Mouse (Mus musculus) CD4-positive, CD25-positive, alpha-beta regulatory T cell, adult 4 months (primary cell): ENCODE results near the gene Atp13a3. TPM values are rescaled to one million over a fixed set of nuclear protein-coding genes. Genes with fewer than 3 reads are reported as not detected.
A peak's percentile ranks its signal among the peaks of the same experiment; 100 is the strongest.
"Not testable (repeated sequence)": the region's sequence is repeated elsewhere in the genome, so short reads cannot be mapped to it uniquely, and the experiment has no call there.

ENCODE experiments used
- ATAC-seq: one replicate; pipeline ENCODE4 v1.8.0; 2017
- polyA plus RNA-seq, 2 experiments: library from polyadenylated mRNA; unstranded; fragments of 100-300 nt; shearing (Covaris generic); gene quantifications; one replicate each; pipeline ENCODE4 v1.2.1; 2017

Gene Atp13a3
- polyA plus RNA-seq, 2 experiments from 2014 or later: 8.8 to 13.1 TPM

GRCm38 (mm10) chr16:30412680-30413079, 6.9 kb upstream of the Atp13a3 start:
- no peak for ATAC-seq

- ATAC-seq: no peak
Observed at GRCm38 (mm10) chr16:30410914-30411313, 5.1 kb upstream of the Atp13a3 start.

GRCm38 (mm10) chr16:30407513-30407912, 1.7 kb upstream of the Atp13a3 start:
- ATAC-seq: no peak

- ATAC-seq: no peak
Observed at GRCm38 (mm10) chr16:30403528-30403927, 2.2 kb downstream of the Atp13a3 start.

GRCm38 (mm10) chr16:30397127-30398057, 8.4 kb downstream of the Atp13a3 start:
- ATAC-seq: no peak

- no peak for ATAC-seq
Observed at GRCm38 (mm10) chr16:30395136-30395535, 10.6 kb downstream of the Atp13a3 start.

- no peak for ATAC-seq
Observed at GRCm38 (mm10) chr16:30390650-30391340, 15.0 kb downstream of the Atp13a3 start.

- no peak for ATAC-seq
Observed at GRCm38 (mm10) chr16:30389831-30390649, 15.7 kb downstream of the Atp13a3 start.

- ATAC-seq: peak; percentile 71
Observed at GRCm38 (mm10) chr16:30389210-30389684, 16.5 kb downstream of the Atp13a3 start.

GRCm38 (mm10) chr16:30388522-30389209, 17.1 kb downstream of the Atp13a3 start:
- ATAC-seq: peak; percentile 77

- ATAC-seq: peak; percentile 3
Observed at GRCm38 (mm10) chr16:30387871-30388460, 17.8 kb downstream of the Atp13a3 start.

- ATAC-seq: no peak
Observed at GRCm38 (mm10) chr16:30386911-30387439, 18.8 kb downstream of the Atp13a3 start.

GRCm38 (mm10) chr16:30385531-30385930, 20.2 kb downstream of the Atp13a3 start:
- no peak for ATAC-seq

- ATAC-seq: no peak
Observed at GRCm38 (mm10) chr16:30376237-30376636, 29.5 kb downstream of the Atp13a3 start.

GRCm38 (mm10) chr16:30374927-30375326, 30.8 kb downstream of the Atp13a3 start:
- ATAC-seq: no peak

GRCm38 (mm10) chr16:30374266-30374665, 31.5 kb downstream of the Atp13a3 start:
- peak; percentile 93 for ATAC-seq

GRCm38 (mm10) chr16:30373286-30373685, 32.5 kb downstream of the Atp13a3 start:
- not testable (repeated sequence) for ATAC-seq

- ATAC-seq: no peak
Observed at GRCm38 (mm10) chr16:30367395-30367794, 38.4 kb downstream of the Atp13a3 start.

- no peak for ATAC-seq
Observed at GRCm38 (mm10) chr16:30364604-30365003, 41.2 kb downstream of the Atp13a3 start.

- ATAC-seq: no peak
Observed at GRCm38 (mm10) chr16:30362528-30362927, 43.2 kb downstream of the Atp13a3 start.

GRCm38 (mm10) chr16:30353489-30353888, 52.3 kb downstream of the Atp13a3 start:
- ATAC-seq: not testable (repeated sequence)
